Mouse (Mus musculus): ENCODE data around the gene Gm49383.

GRCm38 (mm10) chr12:69190522-69190921 is 6.4 kb downstream of the Gm49383 start:
- TF ChIP-seq EP300 (IDR thresholded peaks at IDR 0.05; ENCODE audit: low read depth) (no peak), CTCF (IDR thresholded peaks at IDR 0.05; ENCODE audit: low read depth) (peak; percentile 58)

All from liver, postnatal 0 days (tissue).